Mouse (Mus musculus) ES-CJ7 (cell line): Measurements from ENCODE around the gene Tdgf1.

Experiments
- DNase-seq: peaks from one replicate; pipeline ENCODE4 v3.0.0; 2011; ENCODE audit warnings: low read depth, low spot score

Gene Tdgf1

GRCm38 (mm10) chr9:110914631-110915236, 31.2 kb downstream of the Tdgf1 start:
- peak; percentile 48 for DNase-seq

GRCm38 (mm10) chr9:110909371-110909967, 36.5 kb downstream of the Tdgf1 start:
- DNase-seq = no peak

- DNase-seq = no peak
Measured at GRCm38 (mm10) chr9:110908631-110909016, 37.3 kb downstream of the Tdgf1 start.

- no peak for DNase-seq
Measured at GRCm38 (mm10) chr9:110907838-110908630, 37.9 kb downstream of the Tdgf1 start.

- DNase-seq = no peak
Measured at GRCm38 (mm10) chr9:110907201-110907837, 38.6 kb downstream of the Tdgf1 start.

- no peak for DNase-seq
Measured at GRCm38 (mm10) chr9:110902271-110902670, 43.7 kb downstream of the Tdgf1 start.

GRCm38 (mm10) chr9:110901204-110901603, 44.8 kb downstream of the Tdgf1 start:
- DNase-seq = no peak

- DNase-seq = no peak
Measured at GRCm38 (mm10) chr9:110899451-110900008, 46.4 kb downstream of the Tdgf1 start.

- peak; percentile 78 for DNase-seq
Measured at GRCm38 (mm10) chr9:110896595-110896994, 49.4 kb downstream of the Tdgf1 start.

GRCm38 (mm10) chr9:110895994-110896393, 50.0 kb downstream of the Tdgf1 start:
- no peak for DNase-seq

GRCm38 (mm10) chr9:110895507-110895906, 50.5 kb downstream of the Tdgf1 start:
- no peak for DNase-seq

- DNase-seq = no peak
Measured at GRCm38 (mm10) chr9:110893429-110893828, 52.5 kb downstream of the Tdgf1 start.

GRCm38 (mm10) chr9:110892552-110892951, 53.4 kb downstream of the Tdgf1 start:
- DNase-seq = no peak

GRCm38 (mm10) chr9:110891077-110891828, 54.7 kb downstream of the Tdgf1 start:
- no peak for DNase-seq

GRCm38 (mm10) chr9:110890026-110890783, 55.8 kb downstream of the Tdgf1 start:
- DNase-seq = peak; percentile 46
